Mouse (Mus musculus) heart, embryonic 13.5 days (tissue): ENCODE measurements at regions not wholly inside any gene's neighbourhood (a gene's known extent, or its start where the extent isn't known, plus 50 kb on each side); places are given as distances from the start of the nearest gene placed in this dataset.

Source experiments
- ATAC-seq: fragments of 200-750 bp; cut with Nextera tagmentation; 2 replicates; pipeline ENCODE4 v1.8.0; 2017; ENCODE audit warnings: moderate TSS enrichment; ENCODE audit not compliant: insufficient number of reproducible peaks, low FRiP score, low TSS enrichment; ENCODE audit errors: extremely low read depth
- H3K27ac ChIP-seq: fragments of 300-500 bp; sonication (generic); replicated peaks from 2 replicates; pipeline ENCODE4 v1.5.1; 2015; ENCODE audit warnings: moderate library complexity, mild to moderate bottlenecking, inconsistent platforms
- H3K27me3 ChIP-seq: fragments of 300-500 bp; sonication (generic); replicated peaks from 2 replicates; pipeline ENCODE4 v1.6.1; 2015; ENCODE audit warnings: mild to moderate bottlenecking, inconsistent platforms
- H3K36me3 ChIP-seq: fragments of 300-500 bp; sonication (generic); 2 replicates; pipeline ENCODE4 v1.6.1; 2015; ENCODE audit warnings: mild to moderate bottlenecking, inconsistent platforms
- H3K4me1 ChIP-seq: fragments of 300-500 bp; sonication (generic); 2 replicates; pipeline ENCODE4 v1.6.1; 2015; ENCODE audit warnings: inconsistent platforms
- H3K4me2 ChIP-seq: fragments of 300-500 bp; sonication (generic); 2 replicates; pipeline ENCODE4 v1.6.1; 2015; ENCODE audit warnings: inconsistent platforms, mild to moderate bottlenecking, moderate library complexity
- H3K4me3 ChIP-seq: fragments of 300-500 bp; sonication (generic); 2 replicates; pipeline ENCODE4 v1.5.1; 2015; ENCODE audit warnings: moderate library complexity, mild to moderate bottlenecking, inconsistent platforms
- H3K9ac ChIP-seq: fragments of 300-500 bp; sonication (generic); 2 replicates; pipeline ENCODE4 v1.6.1; 2015; ENCODE audit warnings: inconsistent platforms, mild to moderate bottlenecking, moderate library complexity
- H3K9me3 ChIP-seq: fragments of 300-500 bp; sonication (generic); 2 replicates; pipeline ENCODE4 v1.6.1; 2016; ENCODE audit warnings: inconsistent platforms
- WGBS: fragments of 180-500 bp; shearing (Covaris S2); methylation state at CpG from one replicate; pipeline ENCODE4 v1.1.7; 2015; ENCODE audit warnings: mixed read lengths; 5-methylcytosine and 5-hydroxymethylcytosine counted together

DNA sequence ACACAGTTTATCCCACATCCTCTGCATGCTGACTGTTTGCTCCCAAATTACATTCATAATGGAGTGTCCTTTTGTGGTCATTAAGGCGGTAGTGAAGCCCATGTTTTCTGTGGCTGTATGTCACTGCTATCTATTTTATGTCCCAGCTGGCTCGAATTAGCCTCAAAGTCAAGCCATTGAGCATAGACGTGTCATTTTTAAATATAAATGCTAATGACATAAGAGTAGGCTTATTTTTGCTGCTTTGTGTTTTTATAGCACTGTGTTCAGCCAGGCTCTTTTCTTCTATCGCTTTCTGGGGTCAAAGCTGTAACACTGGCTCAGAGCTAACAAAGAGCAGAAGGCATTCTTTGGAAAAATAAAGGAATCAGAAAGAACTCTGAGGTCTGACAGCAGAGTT is 83.8 kb upstream of the Pkn2 start:
- H3K27ac ChIP-seq = no peak overlapping the region
- H3K4me2 ChIP-seq = no peak overlapping the region
- no peaks in the 10 kb centered on the region for H3K36me3 ChIP-seq
- 58% methylated on average over 4 of the region's 4 CpGs for WGBS
- no peaks in the 10 kb centered on the region for H3K27me3 ChIP-seq
- no peaks in the 10 kb centered on the region for H3K4me1 ChIP-seq
- H3K9me3 ChIP-seq = no peaks in the 10 kb centered on the region
- ATAC-seq = no peak
- H3K4me3 ChIP-seq = no peak overlapping the region
- H3K9ac ChIP-seq = no peak overlapping the region

DNA sequence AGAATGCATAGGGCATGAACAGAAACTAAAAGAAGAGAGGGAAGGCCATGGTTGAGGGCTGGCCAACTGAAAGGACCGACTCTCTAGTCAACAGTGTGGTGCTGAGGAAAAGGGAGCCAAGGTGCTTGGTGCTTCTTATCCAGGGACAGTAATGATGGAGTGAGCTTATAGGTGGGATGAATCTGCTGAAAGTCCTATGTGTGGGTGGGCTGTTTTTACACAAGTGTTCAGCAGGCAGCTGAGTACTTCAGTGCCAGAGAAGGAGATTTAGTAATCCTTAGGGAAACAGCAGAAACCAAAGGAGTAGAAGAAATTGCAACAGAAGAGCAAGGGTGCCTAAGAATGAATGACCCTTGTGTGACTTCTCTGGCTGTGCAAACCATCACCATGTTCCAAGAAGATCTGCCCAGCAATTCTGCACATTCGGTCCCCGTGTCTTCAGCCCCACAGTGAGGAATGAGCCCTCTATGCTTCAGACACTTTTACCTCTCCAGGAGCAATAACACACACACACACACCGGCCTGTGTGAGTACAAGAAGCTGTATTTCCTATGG is 82.1 kb upstream of the Pkn2 start:
- H3K27ac ChIP-seq = no peak overlapping the region
- no peak overlapping the region for H3K4me2 ChIP-seq
- H3K9ac ChIP-seq = no peak overlapping the region
- 88% methylated on average over 4 of the region's 4 CpGs for WGBS
- no peak overlapping the region for H3K4me3 ChIP-seq
- H3K9me3 ChIP-seq = no peaks in the 10 kb centered on the region
- no peaks in the 10 kb centered on the region for H3K27me3 ChIP-seq
- no peaks in the 10 kb centered on the region for H3K4me1 ChIP-seq
- ATAC-seq = no peak
- H3K36me3 ChIP-seq = no peaks in the 10 kb centered on the region

DNA sequence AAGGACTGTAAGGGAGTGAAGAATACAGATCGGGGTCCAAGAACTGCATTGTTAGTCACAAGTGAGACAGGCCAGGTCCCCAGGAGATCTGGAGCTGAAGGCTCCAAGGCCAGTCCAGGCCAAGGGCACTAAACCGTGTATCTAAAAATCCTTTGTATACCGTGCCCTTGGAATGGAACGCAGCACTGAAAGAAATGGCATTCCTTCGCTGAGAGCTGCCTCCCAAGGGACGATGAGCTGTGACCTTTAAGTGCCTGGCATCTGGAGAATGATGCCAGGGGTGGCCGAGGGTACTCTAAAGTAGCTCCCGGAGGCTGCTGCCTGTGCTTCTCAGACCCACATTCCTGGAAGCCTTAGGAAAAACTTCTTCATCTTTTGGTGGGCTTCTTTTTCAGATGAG is 76.0 kb upstream of the Pkn2 start:
- no peak for ATAC-seq
- Histone ChIP-seq H3K9me3 (no peaks in the 10 kb centered on the region), H3K4me1 (peaks cover 11% of the 10 kb centered on the region), H3K36me3 (no peaks in the 10 kb centered on the region), H3K27me3 (no peaks in the 10 kb centered on the region), H3K27ac (peak overlapping the region; percentile 57), H3K9ac (no peak overlapping the region), H3K4me3 (no peak overlapping the region), H3K4me2 (no peak overlapping the region)
- 44% methylated on average over 8 of the region's 8 CpGs for WGBS

DNA sequence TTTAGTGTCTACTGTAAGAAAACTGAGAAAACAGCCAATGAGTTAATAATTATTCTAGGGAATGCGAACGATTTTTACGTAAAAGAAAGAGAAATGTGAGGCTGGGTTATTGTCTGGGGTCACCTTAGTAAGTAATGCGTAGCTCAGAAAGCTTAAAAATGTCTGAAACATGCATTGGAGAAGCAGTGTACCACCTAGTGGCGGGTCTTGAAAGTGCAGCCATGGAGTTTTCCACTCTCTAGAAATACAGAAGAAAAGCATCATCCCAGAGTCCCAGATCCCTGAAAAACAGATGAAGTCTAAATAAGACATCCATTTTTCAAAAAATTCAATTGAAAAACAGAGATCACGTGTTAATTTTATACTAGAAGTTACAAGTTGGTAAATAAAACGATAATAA is 67.0 kb upstream of the Pkn2 start:
- ATAC-seq = no peak
- 33% methylated on average over 7 of the region's 7 CpGs for WGBS
- Histone ChIP-seq H3K36me3 (no peaks in the 10 kb centered on the region), H3K9me3 (no peaks in the 10 kb centered on the region), H3K9ac (no peak overlapping the region), H3K4me2 (no peak overlapping the region), H3K27ac (no peak overlapping the region), H3K4me1 (no peaks in the 10 kb centered on the region), H3K27me3 (no peaks in the 10 kb centered on the region), H3K4me3 (no peak overlapping the region)

DNA sequence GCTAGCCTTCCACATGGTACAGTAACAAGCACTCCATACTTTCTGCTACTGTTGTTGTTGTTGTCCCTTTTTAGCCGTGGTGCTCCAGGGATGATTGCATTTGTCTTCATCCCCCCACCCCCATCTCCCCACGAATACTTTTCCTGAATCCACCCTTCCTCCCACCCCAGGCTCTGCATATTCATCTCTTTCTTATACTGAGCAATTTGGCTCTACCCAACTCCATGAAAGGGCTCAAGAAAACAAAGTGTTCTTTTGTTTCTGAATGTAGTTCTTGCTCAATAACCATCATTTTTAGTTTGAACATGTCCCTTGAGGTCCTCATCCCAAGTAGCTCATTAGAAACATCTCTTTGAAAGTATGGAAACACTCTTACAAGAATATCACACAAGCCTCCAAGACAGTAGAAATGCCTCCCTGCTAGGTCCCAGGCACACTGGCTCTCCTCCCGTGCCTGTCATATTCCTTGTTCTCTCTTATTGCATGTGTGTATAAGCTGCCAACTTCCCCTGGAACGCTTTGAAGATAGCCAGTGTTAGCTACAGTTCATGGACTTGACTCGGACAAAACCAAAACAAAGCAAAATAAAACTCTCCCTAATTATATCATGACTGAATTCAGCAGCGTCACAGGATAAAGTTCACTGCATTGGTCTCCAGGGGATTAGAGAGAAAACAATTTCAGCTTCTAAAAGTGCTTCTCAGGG is 59.7 kb upstream of the Pkn2 start:
- H3K9ac ChIP-seq = no peak overlapping the region
- ATAC-seq = no peak
- WGBS = 52% methylated on average over 6 of the region's 6 CpGs
- H3K27me3 ChIP-seq = no peaks in the 10 kb centered on the region
- H3K27ac ChIP-seq = no peak overlapping the region
- H3K9me3 ChIP-seq = no peaks in the 10 kb centered on the region
- H3K4me1 ChIP-seq = peaks cover 3% of the 10 kb centered on the region; the same call in 1 of the 2 replicates
- H3K4me2 ChIP-seq = no peak overlapping the region
- H3K4me3 ChIP-seq = no peak overlapping the region
- no peaks in the 10 kb centered on the region for H3K36me3 ChIP-seq

DNA sequence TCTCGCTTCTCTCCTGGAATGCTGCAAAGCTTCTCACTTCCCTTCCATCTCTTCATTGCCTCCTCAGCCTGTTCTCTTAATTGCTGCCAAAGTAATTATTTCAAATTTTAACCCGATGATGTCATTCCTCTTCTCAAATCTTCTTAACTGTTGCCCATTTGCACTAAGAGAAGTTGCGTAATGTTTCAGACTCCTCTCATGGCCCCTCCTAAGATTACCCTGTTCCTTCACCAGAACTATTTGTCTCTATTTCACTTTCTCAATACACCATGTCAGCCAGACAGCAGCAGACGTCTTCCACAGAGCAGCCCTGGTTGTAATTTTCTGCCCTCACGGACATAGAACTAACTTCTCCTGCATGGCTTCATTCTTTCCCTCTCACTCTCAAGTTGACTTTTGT is 59.1 kb upstream of the Pkn2 start:
- H3K9me3 ChIP-seq = no peaks in the 10 kb centered on the region
- H3K4me3 ChIP-seq = no peak overlapping the region
- 76% methylated on average over 5 of the region's 5 CpGs for WGBS
- H3K27ac ChIP-seq = no peak overlapping the region
- no peaks in the 10 kb centered on the region for H3K36me3 ChIP-seq
- ATAC-seq = no peak
- no peaks in the 10 kb centered on the region for H3K27me3 ChIP-seq
- no peak overlapping the region for H3K4me2 ChIP-seq
- peaks cover 3% of the 10 kb centered on the region; the same call in 1 of the 2 replicates for H3K4me1 ChIP-seq
- H3K9ac ChIP-seq = no peak overlapping the region

DNA sequence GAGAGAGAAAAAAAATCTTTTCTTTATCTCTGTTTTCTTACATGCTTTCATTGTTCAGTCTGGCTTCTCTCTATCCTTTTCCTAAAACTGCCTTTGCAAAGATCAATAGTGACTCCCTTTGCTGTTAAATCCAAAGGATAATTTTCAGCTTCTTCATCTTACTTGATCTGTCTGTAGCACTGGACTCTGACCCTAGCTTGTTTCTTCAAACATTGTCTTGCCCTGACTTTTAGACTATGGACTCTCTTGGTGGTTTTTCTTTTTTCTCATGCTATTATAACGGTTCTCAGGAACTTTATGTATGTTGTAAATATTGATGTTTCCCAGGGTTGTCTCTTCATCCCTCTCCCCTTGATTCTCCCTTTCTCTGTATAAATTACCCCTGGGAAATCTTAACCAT is 58.0 kb upstream of the Pkn2 start:
- H3K36me3 ChIP-seq = no peaks in the 10 kb centered on the region
- no peaks in the 10 kb centered on the region for H3K9me3 ChIP-seq
- no peak overlapping the region for H3K4me3 ChIP-seq
- no peak overlapping the region for H3K27ac ChIP-seq
- ATAC-seq = no peak
- no peak overlapping the region for H3K9ac ChIP-seq
- WGBS = 77% methylated on average over 1 of the region's 1 CpGs
- no peaks in the 10 kb centered on the region for H3K27me3 ChIP-seq
- H3K4me1 ChIP-seq = peaks cover 3% of the 10 kb centered on the region; the same call in 1 of the 2 replicates
- H3K4me2 ChIP-seq = no peak overlapping the region

DNA sequence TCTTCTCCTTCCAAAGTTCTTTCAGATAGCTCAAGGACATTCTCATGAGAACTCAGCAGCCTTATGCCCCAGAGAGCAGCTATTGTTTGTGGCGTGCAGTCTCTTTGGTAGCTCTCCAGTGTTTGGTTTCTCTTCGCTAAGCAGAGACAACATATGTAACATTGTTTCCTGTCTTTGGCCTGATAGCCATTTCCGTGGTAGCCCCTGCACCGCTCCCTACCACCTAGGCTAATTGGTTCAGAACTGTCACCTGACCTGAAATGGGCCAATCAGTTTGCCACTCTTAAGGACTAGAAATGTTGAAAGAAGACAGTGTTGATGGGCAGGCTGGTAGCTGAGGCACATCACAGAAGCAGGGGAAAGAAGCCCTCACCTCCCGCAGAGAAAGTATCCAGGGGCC is 54.1 kb upstream of the Pkn2 start:
- Histone ChIP-seq H3K27ac (no peak overlapping the region), H3K9me3 (no peaks in the 10 kb centered on the region), H3K9ac (no peak overlapping the region), H3K36me3 (no peaks in the 10 kb centered on the region), H3K4me2 (peak overlapping the region; percentile 36), H3K27me3 (no peaks in the 10 kb centered on the region), H3K4me3 (no peak overlapping the region), H3K4me1 (peaks cover under 1% of the 10 kb centered on the region; the same call in 1 of the 2 replicates)
- 56% methylated on average over 5 of the region's 5 CpGs for WGBS
- ATAC-seq = no peak

DNA sequence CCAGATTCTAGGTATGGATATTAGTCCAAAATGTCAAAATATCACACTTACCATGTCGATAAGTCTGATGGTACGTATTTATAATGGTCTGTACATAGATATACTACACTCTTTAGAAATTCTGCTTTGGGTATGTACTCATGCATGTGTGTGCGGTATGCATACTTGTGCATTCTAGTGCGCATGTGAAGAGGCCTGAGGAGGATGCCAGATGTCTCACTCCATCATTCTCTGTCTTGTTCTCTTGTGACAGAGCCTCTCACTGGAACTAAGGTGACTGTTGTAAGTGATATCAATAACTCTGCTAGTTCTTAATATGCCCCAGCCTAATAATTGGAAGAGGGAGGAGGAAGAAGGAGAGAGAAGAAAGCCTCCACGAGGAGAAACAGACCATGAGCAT is 52.5 kb upstream of the Pkn2 start:
- no peak for ATAC-seq
- no peak overlapping the region for H3K27ac ChIP-seq
- H3K27me3 ChIP-seq = no peaks in the 10 kb centered on the region
- H3K9ac ChIP-seq = no peak overlapping the region
- no peaks in the 10 kb centered on the region for H3K4me1 ChIP-seq
- H3K4me2 ChIP-seq = no peak overlapping the region
- WGBS = 83% methylated on average over 5 of the region's 5 CpGs
- H3K36me3 ChIP-seq = no peaks in the 10 kb centered on the region
- no peaks in the 10 kb centered on the region for H3K9me3 ChIP-seq
- no peak overlapping the region for H3K4me3 ChIP-seq

DNA sequence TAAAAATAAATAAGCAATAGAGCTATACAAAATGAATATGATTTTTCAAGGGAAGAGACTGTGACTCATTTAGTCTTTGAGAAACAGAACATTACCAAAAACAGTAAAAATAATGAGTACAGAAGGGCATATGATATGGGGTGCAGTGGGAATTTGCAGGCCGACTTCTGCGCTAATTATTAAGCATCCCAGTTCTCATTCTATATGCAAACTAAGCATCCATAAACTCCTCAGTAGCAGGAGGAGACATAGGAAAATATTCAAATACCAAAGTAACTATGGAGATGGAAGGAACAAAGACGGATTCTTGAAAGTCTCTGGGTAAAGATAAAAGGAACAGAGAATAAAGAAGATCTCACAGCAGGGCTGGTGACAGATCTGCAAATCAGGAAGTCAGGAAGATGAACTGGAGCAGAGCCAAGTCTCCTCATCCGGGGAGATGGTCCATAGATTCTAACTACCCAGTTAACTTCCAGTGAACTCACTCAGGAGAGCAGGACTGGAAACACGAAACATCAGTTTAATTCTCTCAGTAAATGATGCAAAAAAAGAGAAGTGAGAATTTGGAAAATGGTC is 52.0 kb upstream of the Pkn2 start:
- Histone ChIP-seq H3K36me3 (no peaks in the 10 kb centered on the region), H3K4me1 (no peaks in the 10 kb centered on the region), H3K27ac (no peak overlapping the region), H3K9ac (no peak overlapping the region), H3K4me2 (no peak overlapping the region), H3K27me3 (no peaks in the 10 kb centered on the region), H3K4me3 (no peak overlapping the region), H3K9me3 (no peaks in the 10 kb centered on the region)
- 66% methylated on average over 5 of the region's 5 CpGs for WGBS
- no peak for ATAC-seq
